Mouse (Mus musculus) ovary, adult 10 weeks (tissue): ENCODE measurements around the gene Gm14412. TPM values are rescaled to one million over a fixed set of nuclear protein-coding genes. Genes with fewer than 3 reads are reported as not detected.

Experiments used
- polyA plus RNA-seq: library from polyadenylated mRNA; stranded (reverse); fragments of 350-450 nt; fragmentation: Illumina TruSeq; extraction: RNeasy Lipid Tissue Mini Kit (QIAGEN cat#74804); gene quantifications from one replicate; pipeline ENCODE4 v1.2.3, GENCODE M21; 2014

Gene Gm14412
- 18.5 TPM for polyA plus RNA-seq

GRCm38 (mm10) chr2:177324257-177324733 lies at the start of gene Gm14412:
Gene Gm14412 (minus strand): TSS chr2:177324307.

GRCm38 (mm10) chr2:177266936-177267335 lies 57.2 kb downstream of the Gm14412 start, which contains the start of gene Gm14409:
Gene Gm14409 (minus strand): TSS chr2:177267036.

Other genes with a start within 250 kb of the Gm14412 start
- gene Gm14401, start 250.0 kb downstream of the Gm14412 start, polyA plus RNA-seq = 0.74 TPM
- 115 TPM for gene Gm14410, start 117.9 kb downstream of the Gm14412 start, polyA plus RNA-seq
- gene Gm14409, start 57.3 kb downstream of the Gm14412 start, polyA plus RNA-seq = 1.5 TPM
- 15.3 TPM for gene Gm14418, start 74.0 kb upstream of the Gm14412 start, polyA plus RNA-seq
- 93.7 TPM for gene Zfp970, start 140.4 kb upstream of the Gm14412 start, polyA plus RNA-seq
- gene Gm14403, start 173.9 kb upstream of the Gm14412 start, polyA plus RNA-seq = 57.8 TPM